ENCODE assay signal across 1 mouse cellular context in the genomic region with DNA sequence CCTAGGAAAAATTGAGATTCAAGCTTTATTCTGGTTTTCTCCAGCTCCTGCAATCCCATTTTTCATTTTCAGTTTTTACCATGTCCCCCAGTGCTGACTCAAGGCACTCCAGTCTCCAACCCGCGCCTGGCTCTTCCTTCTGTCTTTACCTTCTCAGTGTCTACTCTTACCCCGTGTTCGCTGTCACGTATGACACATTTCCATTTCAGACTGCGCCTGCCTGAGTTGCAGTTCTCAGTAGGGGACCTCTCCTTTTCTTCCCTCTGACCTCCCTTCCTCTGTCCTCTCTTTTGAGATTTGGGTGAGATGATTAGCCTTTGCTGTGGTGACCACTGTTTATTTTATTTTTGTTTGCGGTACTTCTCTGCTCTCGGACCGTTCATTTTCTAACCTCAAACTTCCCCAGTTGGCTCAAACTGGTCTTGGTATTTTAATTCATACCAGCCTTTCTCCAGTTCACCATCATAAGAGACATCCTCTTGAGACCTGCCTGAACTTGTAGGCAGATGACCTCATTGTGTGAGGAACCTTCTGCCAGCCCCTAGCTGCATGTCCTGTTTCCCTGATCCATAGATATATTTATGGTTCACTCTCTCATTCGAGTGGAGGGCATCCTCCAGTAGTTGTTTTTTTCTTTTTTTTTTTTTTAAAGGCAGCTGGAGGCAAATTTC.
TF ChIP-seq lines count a peak whose summit lies in the region.

No protein-coding gene starts in this region.

TF ChIP-seq in CH12.LX, 34 proteins besides CTCF, POLR2A, EP300 and RAD21 (continued from another document):
- peak; percentile 67 for TF ChIP-seq NRF1 (IDR thresholded peaks at IDR 0.05; ENCODE audit: low read depth, low read length)
- TF ChIP-seq IRF4 (IDR thresholded peaks at IDR 0.05; ENCODE audit: low read depth, low read length): peak; percentile 83
- TF ChIP-seq MAZ (IDR thresholded peaks at IDR 0.05; ENCODE audit: low read depth, low read length): 0 out of 2 replicates have a peak, but pooled peaks have one; percentile 37
- no peak; the same call in 1 of the 2 replicates for TF ChIP-seq RCOR1 (conservative IDR thresholded peaks at IDR 0.05; ENCODE audit: low read depth, low read length)
